Mouse (Mus musculus): ENCODE results near the gene Slc38a10. TPM values are rescaled to one million over a fixed set of nuclear protein-coding genes. Genes with fewer than 3 reads are reported as not detected.

The Slc38a10 gene
- polyA plus RNA-seq, 2 experiments: 71.9 to 92.3 TPM

DNA sequence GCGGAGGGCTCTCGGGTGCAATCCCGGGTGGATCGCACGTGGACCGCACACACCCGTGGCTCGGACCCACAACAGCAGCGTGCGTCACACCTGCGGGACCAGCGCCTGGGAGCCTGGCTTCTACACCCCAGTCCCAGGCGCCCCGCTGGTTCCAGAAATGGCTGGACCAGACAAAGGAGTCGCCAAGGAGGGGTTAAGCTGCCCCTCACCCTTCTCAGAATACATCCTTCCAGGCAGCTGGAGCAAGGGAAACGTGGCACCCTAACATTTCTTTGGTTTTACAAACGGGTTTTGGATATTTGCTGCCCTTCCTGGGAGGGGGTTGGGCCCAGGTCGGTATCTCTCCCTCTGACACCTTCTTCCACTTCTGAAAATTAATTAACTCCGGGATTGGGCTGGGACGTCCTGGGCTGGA lies 35.7 kb upstream of the Slc38a10 start:
- no peak for TF ChIP-seq POLR2A (IDR thresholded peaks at IDR 0.05; ENCODE audit: borderline replicate concordance, extremely low read depth, insufficient read depth, insufficient read length)
- 2% methylated on average over 20 of the region's 20 CpGs for WGBS
- H3K36me3 ChIP-seq (ENCODE audit: control insufficient read depth, insufficient read depth, low read length): peaks cover 23% of the 10 kb centered on the region
- H3K9ac ChIP-seq (ENCODE audit: low read depth, low read length, severe bottlenecking): peak overlapping the region; percentile 95
- H3K27ac ChIP-seq (replicated peaks; ENCODE audit: low read depth, low read length): peak overlapping the region; percentile 95
- DNase-seq (ENCODE audit: low spot score) (no peak), ATAC-seq (ENCODE audit: low FRiP score, low read depth) (no peak)
- no peaks in the 10 kb centered on the region for H3K9me3 ChIP-seq (ENCODE audit: control insufficient read depth, low read length)
- H3K27me3 ChIP-seq (ENCODE audit: control insufficient read depth, insufficient read depth, low read length): no peaks in the 10 kb centered on the region
- peak overlapping the region; percentile 66 for H3K4me3 ChIP-seq (replicated peaks; ENCODE audit: low read length)
- peak overlapping the region; percentile 95 for H3K4me2 ChIP-seq (replicated peaks; ENCODE audit: low read depth, low read length, severe bottlenecking)
- peaks cover 41% of the 10 kb centered on the region for H3K4me1 ChIP-seq (ENCODE audit: control insufficient read depth, insufficient read depth, low read length)

DNA sequence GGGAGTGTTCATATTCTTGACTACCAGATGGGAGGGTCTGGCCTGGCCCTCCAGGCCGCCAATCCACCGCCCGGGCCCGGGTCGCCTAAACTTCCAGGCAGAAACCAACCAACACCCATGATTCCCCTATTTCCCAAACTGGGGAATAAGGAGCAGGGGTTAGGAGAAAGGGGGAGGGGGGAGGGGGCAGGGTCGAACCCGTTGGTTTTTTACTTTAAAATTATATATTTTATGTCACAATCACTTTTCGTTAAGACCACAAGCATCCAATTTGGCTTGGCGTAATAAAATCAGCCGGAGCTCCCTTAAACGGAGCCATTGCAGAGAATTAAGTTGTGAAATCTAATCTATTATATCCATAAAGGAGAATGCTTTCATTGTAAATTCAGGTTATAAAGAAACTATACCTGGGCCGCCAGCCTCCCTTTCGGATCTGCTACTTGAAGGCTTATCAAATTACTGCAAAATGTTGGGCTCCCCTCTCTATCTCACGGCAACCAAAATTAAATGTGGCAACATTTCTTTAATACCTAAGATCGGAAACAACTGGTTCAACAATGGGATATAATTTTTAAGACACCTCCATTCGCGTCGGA lies 35.1 kb upstream of the Slc38a10 start:
- no peak for TF ChIP-seq POLR2A (IDR thresholded peaks at IDR 0.05; ENCODE audit: borderline replicate concordance, extremely low read depth, insufficient read depth, insufficient read length)
- Histone ChIP-seq H3K4me1 (ENCODE audit: control insufficient read depth, insufficient read depth, low read length) (peaks cover 41% of the 10 kb centered on the region), H3K4me3 (replicated peaks; ENCODE audit: low read length) (peak overlapping the region; percentile 66), H3K9ac (ENCODE audit: low read depth, low read length, severe bottlenecking) (peak overlapping the region; percentile 95), H3K36me3 (ENCODE audit: control insufficient read depth, insufficient read depth, low read length) (peaks cover 23% of the 10 kb centered on the region), H3K27me3 (ENCODE audit: control insufficient read depth, insufficient read depth, low read length) (no peaks in the 10 kb centered on the region), H3K27ac (replicated peaks; ENCODE audit: low read depth, low read length) (peak overlapping the region; percentile 95), H3K4me2 (replicated peaks; ENCODE audit: low read depth, low read length, severe bottlenecking) (peak overlapping the region; percentile 95), H3K9me3 (ENCODE audit: control insufficient read depth, low read length) (no peaks in the 10 kb centered on the region)
- ATAC-seq (ENCODE audit: low FRiP score, low read depth) (no peak), DNase-seq (ENCODE audit: low spot score) (no peak)
- WGBS: 9% methylated on average over 18 of the region's 18 CpGs

DNA sequence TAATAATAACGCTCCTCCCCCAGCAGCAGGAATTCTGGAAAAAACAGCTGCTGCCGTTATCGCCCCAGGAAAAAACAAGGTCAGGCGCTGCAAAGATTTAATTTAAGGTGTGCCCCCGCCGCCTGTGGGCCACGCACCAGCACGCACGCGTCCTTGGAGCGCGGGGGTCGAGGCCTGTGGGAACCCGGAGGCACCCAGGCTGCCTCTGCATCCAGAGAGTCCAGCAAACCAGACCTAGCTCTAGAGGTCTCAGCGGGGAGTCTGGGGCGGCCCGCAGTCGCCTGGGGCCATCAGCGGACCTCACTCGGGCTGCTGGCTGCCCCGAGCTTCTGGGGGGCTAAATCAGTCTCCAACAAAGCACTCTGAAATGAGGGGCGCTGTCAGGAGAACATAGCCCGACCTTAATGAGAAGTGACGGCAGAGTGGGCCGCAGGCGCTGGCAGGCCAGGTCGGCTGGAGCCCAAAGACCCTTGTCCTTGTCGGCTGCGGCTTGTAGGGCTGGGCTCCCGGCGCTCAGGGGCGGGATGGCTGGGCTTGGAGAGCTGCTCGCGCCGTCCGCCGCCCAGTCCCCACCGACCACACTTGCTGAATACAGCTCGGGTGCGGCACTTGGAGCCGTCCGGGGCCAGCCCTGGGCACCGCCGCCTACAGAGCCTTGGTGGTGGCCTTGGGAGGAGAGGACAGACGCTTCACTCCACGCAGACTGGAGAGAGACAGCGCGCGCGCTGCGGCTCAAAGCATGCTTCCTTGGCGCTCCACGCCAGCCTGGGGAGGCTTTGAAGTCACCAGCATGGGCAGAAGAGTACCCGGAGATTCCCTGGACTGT lies 34.4 kb upstream of the Slc38a10 start:
- DNase-seq (ENCODE audit: low spot score): no peak

DNA sequence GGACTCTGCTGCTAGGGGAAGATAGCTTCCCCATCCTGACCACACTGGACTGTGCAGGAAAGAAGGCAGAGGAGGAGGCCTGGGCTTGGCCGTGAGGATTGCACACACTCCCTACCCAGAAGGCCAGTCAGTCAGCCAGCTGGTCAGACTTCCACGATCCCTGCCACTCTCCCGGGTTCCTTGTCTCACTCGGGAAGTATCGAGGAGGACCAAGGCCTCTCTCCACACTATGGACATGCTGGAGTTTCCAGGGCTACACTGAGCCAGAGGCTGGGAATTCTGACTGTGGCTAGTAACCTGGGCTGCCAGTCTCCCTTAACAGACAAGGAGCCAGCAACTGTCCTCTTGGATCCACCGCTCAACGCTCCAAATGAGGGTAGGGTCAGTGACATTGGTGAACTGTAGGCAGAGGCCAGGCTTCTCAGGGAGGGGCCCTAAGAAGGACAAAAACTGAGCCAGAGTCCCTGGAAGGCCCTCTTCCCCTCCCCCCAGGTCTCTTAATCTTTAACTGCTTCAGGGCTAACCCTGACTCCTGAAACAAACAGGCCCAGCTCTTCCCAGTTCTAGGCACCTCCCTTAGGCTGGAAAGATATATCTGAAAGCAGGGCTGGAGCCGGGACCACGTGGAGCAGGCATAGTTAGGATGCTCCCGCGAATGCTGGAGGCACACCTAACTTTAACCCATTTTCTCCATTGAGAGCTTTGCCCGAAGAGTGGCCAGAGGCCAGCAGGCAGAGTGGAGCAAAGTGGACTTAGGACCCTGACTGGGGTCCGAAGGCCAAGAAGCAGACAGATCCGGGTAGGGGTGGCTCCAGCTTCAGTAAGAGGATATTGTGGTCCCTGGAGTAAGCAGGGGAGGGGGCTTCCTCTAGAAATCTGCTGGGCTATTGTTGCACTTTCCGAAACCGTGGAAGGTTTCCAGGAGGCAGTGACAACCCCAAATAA lies 33.5 kb upstream of the Slc38a10 start:
- H3K27ac ChIP-seq (replicated peaks; ENCODE audit: low read depth, low read length): peak overlapping the region; percentile 79
- H3K4me1 ChIP-seq (ENCODE audit: control insufficient read depth, insufficient read depth, low read length): peaks cover 31% of the 10 kb centered on the region
- 0 out of 2 replicates have a peak, but pooled peaks have one; percentile 18 for ATAC-seq (ENCODE audit: low FRiP score, low read depth)
- peak overlapping the region; percentile 66 for H3K4me3 ChIP-seq (replicated peaks; ENCODE audit: low read length)
- TF ChIP-seq POLR2A (IDR thresholded peaks at IDR 0.05; ENCODE audit: borderline replicate concordance, extremely low read depth, insufficient read depth, insufficient read length): no peak
- DNase-seq (ENCODE audit: low spot score): peak; percentile 65
- H3K36me3 ChIP-seq (ENCODE audit: control insufficient read depth, insufficient read depth, low read length): peaks cover 23% of the 10 kb centered on the region
- peak overlapping the region; percentile 95 for H3K4me2 ChIP-seq (replicated peaks; ENCODE audit: low read depth, low read length, severe bottlenecking)
- WGBS: 10% methylated on average over 15 of the region's 16 CpGs
- no peaks in the 10 kb centered on the region for H3K27me3 ChIP-seq (ENCODE audit: control insufficient read depth, insufficient read depth, low read length)
- peak overlapping the region; percentile 95 for H3K9ac ChIP-seq (ENCODE audit: low read depth, low read length, severe bottlenecking)
- H3K9me3 ChIP-seq (ENCODE audit: control insufficient read depth, low read length): no peaks in the 10 kb centered on the region

More for the DNA sequence above, 34.4 kb upstream of the Slc38a10 start:
- peak overlapping the region; percentile 95 for H3K4me2 ChIP-seq (replicated peaks; ENCODE audit: low read depth, low read length, severe bottlenecking)
- ATAC-seq (ENCODE audit: low FRiP score, low read depth): no peak
- WGBS: 2% methylated on average over 54 of the region's 54 CpGs
- H3K27ac ChIP-seq (replicated peaks; ENCODE audit: low read depth, low read length): peak overlapping the region; percentile 79
- no peaks in the 10 kb centered on the region for H3K27me3 ChIP-seq (ENCODE audit: control insufficient read depth, insufficient read depth, low read length)
- no peak for TF ChIP-seq POLR2A (IDR thresholded peaks at IDR 0.05; ENCODE audit: borderline replicate concordance, extremely low read depth, insufficient read depth, insufficient read length)
- H3K4me3 ChIP-seq (replicated peaks; ENCODE audit: low read length): peak overlapping the region; percentile 66
- H3K36me3 ChIP-seq (ENCODE audit: control insufficient read depth, insufficient read depth, low read length): peaks cover 23% of the 10 kb centered on the region
- peaks cover 36% of the 10 kb centered on the region for H3K4me1 ChIP-seq (ENCODE audit: control insufficient read depth, insufficient read depth, low read length)
- H3K9ac ChIP-seq (ENCODE audit: low read depth, low read length, severe bottlenecking): peak overlapping the region; percentile 95
- no peaks in the 10 kb centered on the region for H3K9me3 ChIP-seq (ENCODE audit: control insufficient read depth, low read length)

DNA sequence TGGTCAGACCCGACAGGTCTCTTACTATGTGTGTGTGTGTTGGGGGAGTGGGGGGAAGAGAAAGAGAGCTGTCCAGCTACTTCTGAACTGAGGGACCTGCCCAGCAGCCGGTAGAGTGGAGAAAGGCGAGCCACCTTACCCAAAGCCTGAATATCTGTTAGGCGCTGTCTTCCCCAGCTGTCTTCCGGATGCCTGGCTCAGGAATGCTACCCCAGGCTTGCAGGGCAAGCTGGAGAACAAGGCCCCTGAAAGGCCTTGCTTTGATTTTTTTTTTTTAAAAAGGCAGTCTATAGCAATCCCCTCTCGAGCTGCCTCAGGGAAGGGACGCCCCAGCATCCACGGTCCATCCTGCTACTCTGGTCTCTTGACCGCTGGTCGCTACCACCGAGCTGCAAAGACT lies 32.6 kb upstream of the Slc38a10 start:
- no peak overlapping the region for H3K4me2 ChIP-seq (replicated peaks; ENCODE audit: low read depth, low read length, severe bottlenecking)
- H3K9me3 ChIP-seq (ENCODE audit: control insufficient read depth, low read length): no peaks in the 10 kb centered on the region
- peaks cover 31% of the 10 kb centered on the region for H3K4me1 ChIP-seq (ENCODE audit: control insufficient read depth, insufficient read depth, low read length)
- peaks cover 23% of the 10 kb centered on the region for H3K36me3 ChIP-seq (ENCODE audit: control insufficient read depth, insufficient read depth, low read length)
- no peak overlapping the region for H3K27ac ChIP-seq (replicated peaks; ENCODE audit: low read depth, low read length)
- ATAC-seq (ENCODE audit: low FRiP score, low read depth): no peak
- no peak overlapping the region for H3K9ac ChIP-seq (ENCODE audit: low read depth, low read length, severe bottlenecking)
- no peaks in the 10 kb centered on the region for H3K27me3 ChIP-seq (ENCODE audit: control insufficient read depth, insufficient read depth, low read length)
- no peak for TF ChIP-seq POLR2A (IDR thresholded peaks at IDR 0.05; ENCODE audit: borderline replicate concordance, extremely low read depth, insufficient read depth, insufficient read length)
- WGBS: 35% methylated on average over 11 of the region's 11 CpGs
- no peak overlapping the region for H3K4me3 ChIP-seq (replicated peaks; ENCODE audit: low read length)
- DNase-seq (ENCODE audit: low spot score): no peak

Measured in limb, embryonic 14.5 days (tissue).